Mouse (Mus musculus) heart, adult 2 months (tissue): ENCODE results near the gene Ptpn4.

Source experiments
- CTCF ChIP-seq: fragments of 200-600 bp; IDR thresholded peaks from 2 replicates; pipeline ENCODE4 v1.8.1; 2022; ENCODE audit warnings: antibody characterized with exemption, mild to moderate bottlenecking, moderate library complexity
- EP300 ChIP-seq: fragments of 200-500 bp; IDR thresholded peaks from 2 replicates; pipeline ENCODE4 v1.6.1; 2011; ENCODE audit warnings: low read depth, low read length, control low read depth; ENCODE audit not compliant: insufficient read depth
- POLR2A ChIP-seq: fragments of 200-500 bp; IDR thresholded peaks from 2 replicates; pipeline ENCODE4 v1.6.1; 2011; ENCODE audit warnings: mild to moderate bottlenecking, low read depth, low read length, control low read depth; ENCODE audit not compliant: insufficient read depth

- TF ChIP-seq POLR2A: no peak
- TF ChIP-seq CTCF: no peak
- no peak for TF ChIP-seq EP300
Observed at GRCm38 (mm10) chr1:119863507-119864296, 26.3 kb upstream of the Ptpn4 start.
